Mouse (Mus musculus) right cerebral cortex, postnatal 25 days (tissue): ENCODE measurements around the gene Fam160b1.

ENCODE experiments used
- DNase-seq: peaks from one replicate; pipeline ENCODE4 v3.0.0; 2022

Gene Fam160b1

GRCm38 (mm10) chr19:57427756-57428438 is 67.4 kb downstream of the Fam160b1 start:
- DNase-seq, result no peak

- no peak for DNase-seq
These were observed 68.2 kb downstream of the Fam160b1 start for GRCm38 (mm10) chr19:57428641-57429040.

- no peak for DNase-seq
These were observed 69.4 kb downstream of the Fam160b1 start for GRCm38 (mm10) chr19:57429926-57430325.

GRCm38 (mm10) chr19:57431476-57431875 is 71.0 kb downstream of the Fam160b1 start:
- no peak for DNase-seq

- no peak for DNase-seq
These were observed 73.5 kb downstream of the Fam160b1 start for GRCm38 (mm10) chr19:57434024-57434423.

GRCm38 (mm10) chr19:57436586-57437021 is 76.1 kb downstream of the Fam160b1 start:
- DNase-seq, result no peak

GRCm38 (mm10) chr19:57437042-57437441 is 76.6 kb downstream of the Fam160b1 start:
- DNase-seq, result no peak
